Mouse (Mus musculus) liver, adult 2 months (tissue): ENCODE results near the gene Ipo13.

Experiments
- CTCF ChIP-seq: fragments of 200-500 bp; IDR thresholded peaks from 2 replicates; pipeline ENCODE4 v1.5.1; 2011; ENCODE audit warnings: low read depth, low read length, control low read depth
- POLR2A ChIP-seq: fragments of 200-500 bp; IDR thresholded peaks from 2 replicates; pipeline ENCODE4 v1.6.1; 2011; ENCODE audit warnings: low read length, control low read depth; ENCODE audit not compliant: insufficient read depth; ENCODE audit errors: extremely low read depth

- no peak for TF ChIP-seq POLR2A
- TF ChIP-seq CTCF: no peak
These were observed 14.6 kb upstream of the Ipo13 start, which contains the start of gene Artn for GRCm38 (mm10) chr4:117929391-117929881.
